Comparison of ENCODE assay signal across 8 mouse cellular contexts in the genomic region with DNA sequence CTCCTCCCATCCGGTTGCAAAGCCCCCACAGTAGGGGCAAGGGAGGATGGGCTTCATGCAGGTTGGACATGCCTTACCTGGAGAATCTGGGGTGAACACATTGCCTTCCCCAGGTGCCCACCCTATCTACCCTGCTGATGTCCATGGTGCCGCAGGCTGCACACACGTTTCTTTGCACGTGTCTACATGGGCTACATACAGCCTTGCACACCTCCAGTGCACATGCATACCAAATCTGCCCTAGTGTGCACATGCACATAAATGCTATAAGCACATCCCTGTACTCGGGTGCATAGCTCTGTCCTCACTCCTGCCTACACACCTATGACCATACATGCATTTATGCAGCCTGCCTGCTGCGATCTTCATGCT. TPM values are rescaled to one million over a fixed set of nuclear protein-coding genes. Genes with fewer than 3 reads are reported as not detected.
A peak's percentile ranks its signal among the peaks of the same experiment; 100 is the strongest.
DNase-seq lines count a peak whose midpoint lies in the region; ATAC-seq and TF ChIP-seq lines count a peak whose summit lies in the region.

No protein-coding gene starts in this region.

- H3K36me3 ChIP-seq in neural tube, embryonic 11.5 days (ENCODE audit: control insufficient read depth, insufficient read depth, low read length): no peaks in the 10 kb centered on the region
- no peaks in the 10 kb centered on the region for H3K36me3 ChIP-seq in limb, embryonic 14.5 days (ENCODE audit: control insufficient read depth, insufficient read depth, low read length)
- no peaks in the 10 kb centered on the region for H3K36me3 ChIP-seq in stomach, embryonic 16.5 days (ENCODE audit: control insufficient read depth, insufficient read depth, low read length)

- peak overlapping the region; percentile 69 for H3K4me3 ChIP-seq in neural tube, embryonic 11.5 days (ENCODE audit: low read depth, low read length)
- H3K4me3 ChIP-seq in limb, embryonic 14.5 days (replicated peaks; ENCODE audit: low read length): peak overlapping the region; percentile 67
- 0 out of 2 replicates have a peak overlapping the region, but pooled peaks have one; percentile 64 for H3K4me3 ChIP-seq in stomach, embryonic 16.5 days (replicated peaks; ENCODE audit: low read length)

- ATAC-seq in neural tube, embryonic 11.5 days (ENCODE audit: insufficient read depth, low FRiP score, low TSS enrichment): no peak
- ATAC-seq in limb, embryonic 14.5 days (ENCODE audit: low FRiP score, low read depth): no peak
- no peak for ATAC-seq in stomach, embryonic 16.5 days (ENCODE audit: insufficient read depth, low FRiP score)

- H3K27ac ChIP-seq in neural tube, embryonic 11.5 days (ENCODE audit: low read depth, low read length): no peak overlapping the region
- H3K27ac ChIP-seq in limb, embryonic 14.5 days (replicated peaks; ENCODE audit: low read depth, low read length): no peak overlapping the region
- H3K27ac ChIP-seq in stomach, embryonic 16.5 days (ENCODE audit: low read length): no peak overlapping the region

- peak overlapping the region; percentile 97 for H3K4me2 ChIP-seq in neural tube, embryonic 11.5 days (ENCODE audit: low read depth)
- H3K4me2 ChIP-seq in limb, embryonic 14.5 days (replicated peaks; ENCODE audit: low read depth, low read length, severe bottlenecking): peak overlapping the region; percentile 99
- 0 out of 2 replicates have a peak overlapping the region, but pooled peaks have one; percentile 100 for H3K4me2 ChIP-seq in stomach, embryonic 16.5 days (ENCODE audit: low read depth, low read length)

- TF ChIP-seq POLR2A in limb, embryonic 14.5 days (IDR thresholded peaks at IDR 0.05; ENCODE audit: borderline replicate concordance, extremely low read depth, insufficient read depth, insufficient read length): no peak

- peak; percentile 79 for DNase-seq in cerebellum, adult 9-10 months
- no peak for DNase-seq in cerebellum, adult 11-12 months
- DNase-seq in neural tube, embryonic 11.5 days (ENCODE audit: low spot score): no peak
- DNase-seq in neural tube, embryonic 10.5 days (ENCODE audit: extremely low spot score, low spot score): no peak
- DNase-seq in limb, embryonic 14.5 days (ENCODE audit: low spot score): no peak
- DNase-seq in ovary, postnatal 36 days (ENCODE audit: low spot score): no peak
- DNase-seq in T-cell, adult 2 months (ENCODE audit: low spot score): no peak

- peaks cover 29% of the 10 kb centered on the region for H3K27me3 ChIP-seq in neural tube, embryonic 11.5 days (ENCODE audit: control insufficient read depth, insufficient read depth, low read length)
- peaks cover 16% of the 10 kb centered on the region for H3K27me3 ChIP-seq in limb, embryonic 14.5 days (ENCODE audit: control insufficient read depth, insufficient read depth, low read length)
- peaks cover 28% of the 10 kb centered on the region for H3K27me3 ChIP-seq in stomach, embryonic 16.5 days (ENCODE audit: control insufficient read depth, insufficient read depth, low read length)

- H3K4me1 ChIP-seq in neural tube, embryonic 11.5 days (ENCODE audit: control insufficient read depth, insufficient read depth, low read length): no peaks in the 10 kb centered on the region; the same call in 1 of the 2 replicates
- peaks cover 18% of the 10 kb centered on the region for H3K4me1 ChIP-seq in limb, embryonic 14.5 days (ENCODE audit: control insufficient read depth, insufficient read depth, low read length)
- H3K4me1 ChIP-seq in stomach, embryonic 16.5 days (ENCODE audit: control insufficient read depth, insufficient read depth, low read length): peaks cover 8% of the 10 kb centered on the region

- H3K9me3 ChIP-seq in neural tube, embryonic 11.5 days (ENCODE audit: control insufficient read depth, low read length): no peaks in the 10 kb centered on the region
- H3K9me3 ChIP-seq in limb, embryonic 14.5 days (ENCODE audit: control insufficient read depth, low read length): no peaks in the 10 kb centered on the region
- no peaks in the 10 kb centered on the region for H3K9me3 ChIP-seq in stomach, embryonic 16.5 days (replicated peaks; ENCODE audit: control insufficient read depth, low read length)

- H3K9ac ChIP-seq in neural tube, embryonic 11.5 days (ENCODE audit: low read length): peak overlapping the region; percentile 18; the same call in 1 of the 2 replicates
- 0 out of 2 replicates have a peak overlapping the region, but pooled peaks have one; percentile 69 for H3K9ac ChIP-seq in limb, embryonic 14.5 days (ENCODE audit: low read depth, low read length, severe bottlenecking)
- H3K9ac ChIP-seq in stomach, embryonic 16.5 days (ENCODE audit: low read length): no peak overlapping the region

- 73% methylated on average over 6 of the region's 6 CpGs for WGBS in neural tube, embryonic 11.5 days
- 73% methylated on average over 5 of the region's 6 CpGs for WGBS in limb, embryonic 14.5 days
- 56% methylated on average over 6 of the region's 6 CpGs for WGBS in stomach, embryonic 16.5 days

RNA-seq across cellular contexts. Expression of a gene that starts 1.1 kb away (rescaled TPM):
- 9.6 and 10.7 TPM in 2 replicates for polyA plus RNA-seq in neural tube, embryonic 11.5 days (2014; fragmentation: Nextera tagmentation; extraction: Ambion mirVana)
- 17.3 and 25.0 TPM in 2 replicates for polyA plus RNA-seq in limb, embryonic 14.5 days (2012; rRNA removed)
- polyA plus RNA-seq in limb, embryonic 14.5 days (2014; fragmentation: Nextera tagmentation; extraction: Ambion mirVana): 7.6 and 8.7 TPM in 2 replicates
- 0.84 and 1.0 TPM in 2 replicates for polyA plus RNA-seq in stomach, embryonic 16.5 days (2015; fragmentation: Nextera tagmentation; extraction: Ambion mirVana)

RNA-seq across cellular contexts. Expression of a gene that starts 38.5 kb away (rescaled TPM):
- 8.6 and 10.3 TPM in 2 replicates for polyA plus RNA-seq in neural tube, embryonic 11.5 days (2014; fragmentation: Nextera tagmentation; extraction: Ambion mirVana)
- polyA plus RNA-seq in limb, embryonic 14.5 days (2012; rRNA removed): 19.6 and 20.6 TPM in 2 replicates
- polyA plus RNA-seq in limb, embryonic 14.5 days (2014; fragmentation: Nextera tagmentation; extraction: Ambion mirVana): 8.9 and 10.2 TPM in 2 replicates
- 15.3 and 17.8 TPM in 2 replicates for polyA plus RNA-seq in stomach, embryonic 16.5 days (2015; fragmentation: Nextera tagmentation; extraction: Ambion mirVana)
